Mouse (Mus musculus) megakaryocyte-erythroid progenitor cell, adult 5-6 weeks (primary cell): ENCODE measurements around the gene Cilp. TPM values are rescaled to one million over a fixed set of nuclear protein-coding genes. Genes with fewer than 3 reads are reported as not detected.
"Not testable (repeated sequence)": the region's sequence is repeated elsewhere in the genome, so short reads cannot be mapped to it uniquely, and the experiment has no call there.

Source experiments
- ATAC-seq: replicated peaks from 2 replicates; pipeline ENCODE4 v1.8.0; 2016; ENCODE audit warnings: mild to moderate bottlenecking, inconsistent platforms; ENCODE audit not compliant: severe bottlenecking, poor library complexity, low FRiP score, low TSS enrichment
- total RNA-seq, 2 experiments: library from RNA; stranded (forward) in 1 of 2; stranded (reverse) in 1 of 2; fragments of 200-1000, 215-1000 nt in 1 of 2; fragments of >200 nt in 1 of 2; fragmentation: Nextera tagmentation in 1 of 2; gene quantifications; 2 replicates each; pipeline ENCODE4 v1.2.3; 2014 to 2017

The Cilp gene
- total RNA-seq, 2 experiments from 2014 or later = not detected

GRCm38 (mm10) chr9:65244036-65244806, 20.8 kb upstream of the Cilp start:
- ATAC-seq = no peak

- ATAC-seq = no peak
These were observed 17.2 kb upstream of the Cilp start for GRCm38 (mm10) chr9:65247502-65248376.

GRCm38 (mm10) chr9:65248377-65248690, 16.6 kb upstream of the Cilp start:
- ATAC-seq = no peak

- ATAC-seq = no peak
These were observed 13.0 kb upstream of the Cilp start for GRCm38 (mm10) chr9:65252026-65252425.

GRCm38 (mm10) chr9:65255906-65256600, 8.9 kb upstream of the Cilp start:
- no peak for ATAC-seq

GRCm38 (mm10) chr9:65257218-65257910, 7.6 kb upstream of the Cilp start:
- ATAC-seq = no peak

GRCm38 (mm10) chr9:65259366-65259765, 5.6 kb upstream of the Cilp start:
- no peak for ATAC-seq

- no peak for ATAC-seq
These were observed 3.3 kb upstream of the Cilp start for GRCm38 (mm10) chr9:65261591-65262230.

GRCm38 (mm10) chr9:65262641-65263120, 2.3 kb upstream of the Cilp start:
- no peak for ATAC-seq

GRCm38 (mm10) chr9:65267742-65268515, 2.9 kb downstream of the Cilp start:
- no peak for ATAC-seq

- no peak for ATAC-seq
These were observed 8.2 kb downstream of the Cilp start for GRCm38 (mm10) chr9:65273048-65273809.

- ATAC-seq = no peak
These were observed 8.9 kb downstream of the Cilp start for GRCm38 (mm10) chr9:65273873-65274272.

- not testable (repeated sequence) for ATAC-seq
These were observed 9.9 kb downstream of the Cilp start for GRCm38 (mm10) chr9:65274851-65275250.

- ATAC-seq = no peak
These were observed 11.0 kb downstream of the Cilp start for GRCm38 (mm10) chr9:65275810-65276530.

GRCm38 (mm10) chr9:65281536-65282151, 16.7 kb downstream of the Cilp start:
- ATAC-seq = no peak

- ATAC-seq = 0 out of 2 replicates have a peak, but pooled peaks have one; percentile 52
These were observed 18.3 kb downstream of the Cilp start for GRCm38 (mm10) chr9:65283301-65283700.
